Mouse (Mus musculus) MEL (cell line): ENCODE measurements around the gene Phgdh. TPM values are rescaled to one million over a fixed set of nuclear protein-coding genes. Genes with fewer than 3 reads are reported as not detected.

Experiments used
- DNase-seq: peaks from one replicate; pipeline ENCODE4 v3.0.0; 2011; ENCODE audit warnings: low read depth, low spot score
- H3K27ac ChIP-seq: 2 replicates; pipeline ENCODE4 v1.5.1; 2012; ENCODE audit warnings: low read depth, mild to moderate bottlenecking, control low read depth, low read length, moderate library complexity; ENCODE audit not compliant: control insufficient read depth
- H3K27me3 ChIP-seq, 2 experiments: fragments of 150-350 bp in 1 of 2; sonication (generic) in 1 of 2; 2 replicates each; pipeline ENCODE4 v1.6.1; 2012; ENCODE audit warnings: low read length in 2 of 2, mild to moderate bottlenecking in 2 of 2, improper control_type of control experiment in 1 of 2, moderate library complexity in 1 of 2; ENCODE audit not compliant: insufficient read depth in 2 of 2, control insufficient read depth in 1 of 2
- H3K36me3 ChIP-seq, 2 experiments: 2 replicates each; pipeline ENCODE4 v1.6.1; 2012 to 2014; ENCODE audit warnings: low read length in 2 of 2, improper control_type of control experiment in 1 of 2, inconsistent platforms in 1 of 2, mild to moderate bottlenecking in 1 of 2; ENCODE audit not compliant: insufficient read depth in 2 of 2, control insufficient read depth in 1 of 2
- H3K4me1 ChIP-seq, 2 experiments: fragments of 150-350 bp in 1 of 2; sonication (generic) in 1 of 2; 2 replicates each; pipeline ENCODE4 v1.6.1; 2012; ENCODE audit warnings: low read length in 2 of 2, improper control_type of control experiment in 1 of 2, mild to moderate bottlenecking in 1 of 2; ENCODE audit not compliant: insufficient read depth in 2 of 2, control insufficient read depth in 1 of 2
- H3K4me3 ChIP-seq, 2 experiments: fragments of 150-350 bp in 1 of 2; sonication (generic) in 1 of 2; 2 replicates each; pipeline ENCODE4 v1.5.1; 2012; ENCODE audit warnings: low read depth in 2 of 2, low read length in 2 of 2, mild to moderate bottlenecking in 2 of 2, moderate library complexity in 2 of 2, control low read depth in 1 of 2, improper control_type of control experiment in 1 of 2; ENCODE audit not compliant: control insufficient read depth in 1 of 2, insufficient read depth in 1 of 2
- H3K79me2 ChIP-seq: 2 replicates; pipeline ENCODE4 v1.6.1; 2012; ENCODE audit warnings: mild to moderate bottlenecking, low read length, moderate library complexity; ENCODE audit not compliant: control insufficient read depth, poor library complexity, insufficient read depth
- H3K9ac ChIP-seq: 2 replicates; pipeline ENCODE4 v1.6.1; 2012; ENCODE audit warnings: low read depth, mild to moderate bottlenecking, control low read depth, low read length, moderate library complexity; ENCODE audit not compliant: control insufficient read depth, poor library complexity, severe bottlenecking
- H3K9me3 ChIP-seq: fragments of 150-350 bp; sonication (generic); replicated peaks from 2 replicates; pipeline ENCODE4 v1.6.1; 2012; ENCODE audit warnings: mild to moderate bottlenecking, low read length, improper control_type of control experiment, moderate library complexity; ENCODE audit not compliant: insufficient read depth
- CHD2 ChIP-seq: IDR thresholded peaks from 2 replicates; pipeline ENCODE4 v1.6.1; 2011; ENCODE audit warnings: low read length, improper control_type of control experiment
- E2F4 ChIP-seq: IDR thresholded peaks from 2 replicates; pipeline ENCODE4 v1.6.1; 2011; ENCODE audit warnings: low read depth, low read length, improper control_type of control experiment, borderline replicate concordance
- EP300 ChIP-seq, 2 experiments: IDR thresholded peaks; 2 replicates each; pipeline ENCODE4 v1.6.1; 2011; ENCODE audit warnings: improper control_type of control experiment in 2 of 2, low read length in 2 of 2, low read depth in 1 of 2, mild to moderate bottlenecking in 1 of 2
- ETS1 ChIP-seq: IDR thresholded peaks from 2 replicates; pipeline ENCODE4 v1.6.1; 2012; ENCODE audit warnings: low read depth, mild to moderate bottlenecking, inconsistent platforms, low read length, improper control_type of control experiment, moderate library complexity
- GATA1 ChIP-seq: IDR thresholded peaks from 2 replicates; pipeline ENCODE4 v1.6.1; 2011; ENCODE audit warnings: low read depth, low read length, improper control_type of control experiment
- HCFC1 ChIP-seq: IDR thresholded peaks from 2 replicates; pipeline ENCODE4 v1.6.1; 2012; ENCODE audit warnings: low read depth, mild to moderate bottlenecking, inconsistent platforms, low read length, improper control_type of control experiment, moderate library complexity
- JUND ChIP-seq: IDR thresholded peaks from 2 replicates; pipeline ENCODE4 v1.6.1; 2011; ENCODE audit warnings: low read depth, mild to moderate bottlenecking, improper control_type of control experiment, low read length
- KAT2A ChIP-seq: conservative IDR thresholded peaks from 2 replicates; pipeline ENCODE4 v1.6.1; 2012; ENCODE audit warnings: low read depth, low read length, improper control_type of control experiment, inconsistent platforms
- MAFK ChIP-seq: IDR thresholded peaks from 2 replicates; pipeline ENCODE4 v1.6.1; 2011; ENCODE audit warnings: low read depth, mild to moderate bottlenecking, low read length, improper control_type of control experiment, borderline replicate concordance
- MAX ChIP-seq: IDR thresholded peaks from 2 replicates; pipeline ENCODE4 v1.6.1; 2011; ENCODE audit warnings: low read length, improper control_type of control experiment
- MEF2A ChIP-seq: IDR thresholded peaks from 2 replicates; pipeline ENCODE4 v1.6.1; 2014; ENCODE audit warnings: low read depth, mild to moderate bottlenecking, inconsistent platforms, low read length, improper control_type of control experiment; ENCODE audit not compliant: poor library complexity, insufficient replicate concordance, severe bottlenecking; ENCODE audit errors: extremely low read depth
- MXI1 ChIP-seq: IDR thresholded peaks from 2 replicates; pipeline ENCODE4 v1.6.1; 2011; ENCODE audit warnings: mild to moderate bottlenecking, low read depth, low read length, improper control_type of control experiment
- MYB ChIP-seq: IDR thresholded peaks from 2 replicates; pipeline ENCODE4 v1.6.1; 2011; ENCODE audit warnings: mild to moderate bottlenecking, low read depth, low read length, improper control_type of control experiment
- MYC ChIP-seq: IDR thresholded peaks from 2 replicates; pipeline ENCODE4 v1.6.1; 2011; ENCODE audit warnings: low read depth, mild to moderate bottlenecking, low read length, improper control_type of control experiment, moderate library complexity
- NELFE ChIP-seq: IDR thresholded peaks from 2 replicates; pipeline ENCODE4 v1.6.1; 2011; ENCODE audit warnings: low read depth, low read length, improper control_type of control experiment
- POLR2A ChIP-seq, 2 experiments: IDR thresholded peaks; 2 replicates each; pipeline ENCODE4 v1.6.1; 2011 to 2012; ENCODE audit warnings: low read length in 2 of 2, mild to moderate bottlenecking in 2 of 2, control low read depth in 1 of 2, improper control_type of control experiment in 1 of 2, low read depth in 1 of 2, moderate library complexity in 1 of 2; ENCODE audit not compliant: control insufficient read depth in 1 of 2, insufficient read depth in 1 of 2, poor library complexity in 1 of 2
- POLR2AphosphoS2 ChIP-seq: IDR thresholded peaks from 2 replicates; pipeline ENCODE4 v1.6.1; 2011; ENCODE audit warnings: low read length, improper control_type of control experiment
- POLR2AphosphoS5 ChIP-seq: IDR thresholded peaks from 2 replicates; pipeline ENCODE4 v1.6.1; 2012; ENCODE audit warnings: low read depth, borderline replicate concordance, mild to moderate bottlenecking, inconsistent platforms, low read length, moderate library complexity, mixed read lengths
- RCOR1 ChIP-seq: IDR thresholded peaks from 2 replicates; pipeline ENCODE4 v1.6.1; 2012; ENCODE audit warnings: low read depth, mild to moderate bottlenecking, inconsistent platforms, low read length, improper control_type of control experiment
- SIN3A ChIP-seq: IDR thresholded peaks from 2 replicates; pipeline ENCODE4 v1.6.1; 2012; ENCODE audit warnings: low read length, improper control_type of control experiment, inconsistent platforms
- SMC3 ChIP-seq: IDR thresholded peaks from 2 replicates; pipeline ENCODE4 v1.6.1; 2011; ENCODE audit warnings: low read depth, low read length, improper control_type of control experiment
- TAL1 ChIP-seq: IDR thresholded peaks from 2 replicates; pipeline ENCODE4 v1.6.1; 2012; ENCODE audit warnings: mild to moderate bottlenecking, inconsistent platforms, low read length, moderate library complexity, mixed read lengths
- TBP ChIP-seq: IDR thresholded peaks from 2 replicates; pipeline ENCODE4 v1.8.0; 2011; ENCODE audit warnings: low read depth, low read length, improper control_type of control experiment
- TCF12 ChIP-seq: IDR thresholded peaks from 2 replicates; pipeline ENCODE4 v1.6.1; 2014; ENCODE audit warnings: low read depth, mild to moderate bottlenecking, inconsistent platforms, low read length, improper control_type of control experiment, moderate library complexity
- USF2 ChIP-seq, 2 experiments: IDR thresholded peaks; 2 replicates each; pipeline ENCODE4 v1.6.1; 2011 to 2012; ENCODE audit warnings: improper control_type of control experiment in 2 of 2, low read length in 2 of 2, borderline replicate concordance in 1 of 2, inconsistent platforms in 1 of 2, low read depth in 1 of 2, mild to moderate bottlenecking in 1 of 2; ENCODE audit not compliant: insufficient read depth in 1 of 2
- ZC3H11A ChIP-seq: IDR thresholded peaks from 2 replicates; pipeline ENCODE4 v1.6.1; 2012; ENCODE audit warnings: low read depth, mild to moderate bottlenecking, inconsistent platforms, low read length, improper control_type of control experiment
- ZKSCAN1 ChIP-seq: IDR thresholded peaks from 2 replicates; pipeline ENCODE4 v1.6.1; 2012; ENCODE audit warnings: low read depth, mild to moderate bottlenecking, inconsistent platforms, low read length, improper control_type of control experiment, moderate library complexity
- ZMIZ1 ChIP-seq: IDR thresholded peaks from 2 replicates; pipeline ENCODE4 v1.6.1; 2012; ENCODE audit warnings: low read depth, mild to moderate bottlenecking, inconsistent platforms, low read length, improper control_type of control experiment, moderate library complexity
- ZNF384 ChIP-seq: IDR thresholded peaks from 2 replicates; pipeline ENCODE4 v1.6.1; 2012; ENCODE audit warnings: low read depth, mild to moderate bottlenecking, inconsistent platforms, low read length, improper control_type of control experiment
- polyA plus RNA-seq, 2 experiments: library from polyadenylated mRNA; stranded (reverse) in 1 of 2; unstranded in 1 of 2; fragments of >175 nt in 1 of 2; fragments of >200 nt in 1 of 2; gene quantifications; 2 replicates each; pipeline versions ENCODE4 v1.2.1 to v1.2.4; 2012; ENCODE audit warnings: low replicate concordance in 2 of 2, low read depth in 1 of 2; ENCODE audit not compliant: insufficient read length in 2 of 2, insufficient read depth in 1 of 2, missing spikeins in 1 of 2
- total RNA-seq: library from RNA; depleted of rRNA; stranded (reverse); fragments of 300-350 nt; gene quantifications from 2 replicates; pipeline ENCODE4 v1.2.3, GENCODE M21; 2012

Phgdh gene
- total and polyA plus RNA-seq, 3 experiments: 247 to 303 TPM; not detected in 1

DNA sequence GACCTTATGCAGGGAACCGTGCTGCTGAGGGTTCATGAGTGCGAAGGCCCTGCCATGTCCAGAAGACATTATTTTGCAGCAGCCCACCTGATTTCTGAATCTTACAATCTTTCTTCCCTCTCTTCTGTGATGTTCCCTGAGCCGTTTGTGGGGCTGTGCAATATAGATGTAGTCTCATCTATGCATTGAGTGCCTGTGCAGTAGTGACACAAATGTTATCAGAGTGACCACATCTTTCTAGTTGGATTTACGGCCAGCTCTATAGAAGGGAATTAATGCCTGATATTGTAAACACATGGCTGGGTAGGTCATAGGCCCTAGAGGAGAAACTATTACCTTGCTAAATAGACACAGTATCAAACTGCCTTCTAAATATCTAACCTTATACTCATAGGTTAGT, 39.5 kb downstream of the Phgdh start (continued):
- no peak for TF ChIP-seq KAT2A
- TF ChIP-seq EP300 (IDR thresholded peaks at IDR 0.05; ENCODE audit: low read depth in 1 of 2, low read length in 2 of 2): peak; percentile 27 to 50; a peak in 3 of 4 replicates
- TF ChIP-seq MYC: no peak; the same call in 1 of the 2 replicates
- TF ChIP-seq E2F4: no peak

DNA sequence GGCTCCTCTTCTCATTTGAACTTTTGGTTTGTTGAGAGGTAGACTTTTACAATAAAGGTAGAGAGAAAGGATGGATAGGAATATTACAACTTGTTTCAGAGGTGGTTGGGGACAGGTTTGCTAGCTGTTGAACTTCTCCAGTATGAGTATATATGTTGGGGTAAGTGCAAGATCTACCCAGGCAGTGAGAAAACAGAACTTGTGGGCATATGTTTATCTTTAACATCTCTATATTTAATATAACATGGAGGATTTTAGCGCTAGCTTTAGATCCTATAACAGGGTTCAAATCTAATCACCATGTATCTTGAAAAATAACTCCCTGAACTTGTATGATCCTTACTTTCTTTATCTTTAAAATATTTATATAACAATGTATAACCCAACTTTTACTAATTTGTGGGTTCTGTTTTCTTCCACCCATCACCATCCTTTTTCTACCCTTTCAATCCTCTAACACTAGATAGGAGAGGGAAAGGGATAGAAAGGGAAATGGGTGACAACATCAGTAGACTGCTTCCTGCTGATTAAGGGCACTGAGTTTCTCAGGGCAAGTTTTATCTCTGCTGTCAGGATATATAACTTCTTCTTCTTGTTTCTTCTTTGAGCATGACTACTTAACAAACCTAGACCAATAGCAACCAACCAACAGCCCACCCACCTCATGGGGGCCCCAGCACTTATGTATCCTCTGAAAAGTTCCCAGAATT, 40.2 kb downstream of the Phgdh start:
- peak; percentile 94 for TF ChIP-seq RCOR1
- TF ChIP-seq CHD2: peak; percentile 57; the same call in 1 of the 2 replicates
- TF ChIP-seq EP300 (IDR thresholded peaks at IDR 0.05; ENCODE audit: low read depth in 1 of 2, low read length in 2 of 2): peak; percentile 97 to 100
- TF ChIP-seq JUND: peak; percentile 74; the same call in 1 of the 2 replicates
- TF ChIP-seq MEF2A: no peak
- TF ChIP-seq ETS1: peak; percentile 90
- TF ChIP-seq POLR2A (IDR thresholded peaks at IDR 0.05; ENCODE audit: control insufficient read depth in 1 of 2, insufficient read depth in 1 of 2, low read depth in 1 of 2, low read length in 2 of 2, poor library complexity in 1 of 2): no peak
- TF ChIP-seq SMC3: no peak
- no peak for TF ChIP-seq ZMIZ1
- TF ChIP-seq MAFK: no peak
- TF ChIP-seq TAL1: peak; percentile 94
- TF ChIP-seq SIN3A: peak; percentile 68
- TF ChIP-seq TBP: no peak; the same call in 1 of the 2 replicates
- TF ChIP-seq HCFC1: no peak
- TF ChIP-seq MYB: 0 out of 2 replicates have a peak, but pooled peaks have one; percentile 13
- no peak for TF ChIP-seq ZKSCAN1
- TF ChIP-seq ZNF384: 0 out of 2 replicates have a peak, but pooled peaks have one; percentile 12
- peak; percentile 26; the same call in 1 of the 2 replicates for TF ChIP-seq MXI1
- TF ChIP-seq POLR2AphosphoS2: no peak
- peak; percentile 98 for TF ChIP-seq TCF12
- TF ChIP-seq MYC: peak; percentile 54; the same call in 1 of the 2 replicates
- no peak for TF ChIP-seq ZC3H11A
- no peak for TF ChIP-seq MAX
- TF ChIP-seq NELFE: no peak
- no peak for TF ChIP-seq POLR2AphosphoS5
- no peak for TF ChIP-seq USF2 (IDR thresholded peaks at IDR 0.05; ENCODE audit: borderline replicate concordance in 1 of 2, insufficient read depth in 1 of 2, low read depth in 1 of 2, low read length in 2 of 2)
- peak; percentile 100 for TF ChIP-seq GATA1
- peak; percentile 91 for DNase-seq
- Histone ChIP-seq H3K79me2 (no peaks in the 10 kb centered on the region), H3K4me3 (no peak overlapping the region), H3K9me3 (no peaks in the 10 kb centered on the region), H3K9ac (peak overlapping the region; percentile 32; the same call in 1 of the 2 replicates), H3K27me3 (no peaks in the 10 kb centered on the region), H3K4me1 (peaks cover 19 to 24% of the 10 kb centered on the region in 2 experiments), H3K36me3 (peaks cover 0 to 31% of the 10 kb centered on the region in 2 experiments; a peak in 2 of 4 replicates), H3K27ac (peak overlapping the region; percentile 94)
